Mouse (Mus musculus): Measurements from ENCODE around the gene Enoph1.

Enoph1 gene

DNA sequence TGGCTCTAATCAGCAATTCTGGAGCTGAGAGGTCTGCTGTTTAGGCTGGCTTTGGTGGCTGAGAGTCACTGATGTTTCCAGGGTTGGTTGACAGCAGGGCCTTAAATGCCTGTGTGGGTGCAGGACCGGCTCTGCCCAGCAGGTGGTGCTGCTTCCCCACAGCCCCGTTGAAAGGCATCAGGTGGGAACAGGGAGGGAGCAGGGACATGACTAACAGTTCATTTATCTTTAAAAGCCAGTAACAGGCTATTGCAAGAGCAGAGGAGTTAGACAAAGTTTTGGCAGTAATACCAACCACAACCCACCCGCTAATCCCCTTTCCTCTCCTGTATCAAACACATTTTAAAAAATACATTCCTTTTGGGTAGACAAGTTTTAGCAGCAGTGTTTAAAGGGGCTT, 30.5 kb downstream of the Enoph1 start:
- Histone ChIP-seq H3K4me3 (replicated peaks; ENCODE audit: low read length) (no peak overlapping the region), H3K36me3 (ENCODE audit: insufficient read depth, low read length) (peaks cover 93% of the 10 kb centered on the region), H3K4me1 (replicated peaks; ENCODE audit: low read depth, low read length) (peaks cover 28% of the 10 kb centered on the region), H3K27me3 (ENCODE audit: insufficient read depth, low read length) (no peaks in the 10 kb centered on the region), H3K9me3 (ENCODE audit: low read length) (no peaks in the 10 kb centered on the region)
- TF ChIP-seq NANOG (IDR thresholded peaks at IDR 0.05; ENCODE audit: borderline replicate concordance, low read length) (no peak), CTCF (conservative IDR thresholded peaks at IDR 0.05; ENCODE audit: low read length) (peak; percentile 86)

DNA sequence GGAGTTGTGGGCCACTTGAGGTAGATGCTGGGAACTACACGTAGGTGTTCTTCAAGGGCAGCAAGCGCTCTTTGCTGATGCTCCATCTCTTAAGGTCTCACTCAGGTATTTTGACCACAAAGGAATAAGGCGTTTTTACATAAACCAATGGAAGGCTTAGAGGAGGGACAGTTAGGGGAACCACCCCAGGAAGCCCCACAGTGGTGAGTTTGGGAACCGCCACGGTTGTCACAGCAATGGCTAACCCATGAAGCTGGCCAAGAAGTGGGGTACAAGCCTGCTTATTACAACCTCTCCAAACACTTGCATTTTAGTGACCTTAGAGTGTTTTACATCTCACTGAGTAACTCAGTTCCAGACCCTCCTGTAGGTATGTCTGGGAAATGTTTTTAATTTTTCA, 31.8 kb downstream of the Enoph1 start:
- H3K36me3 ChIP-seq (ENCODE audit: insufficient read depth, low read length), result peaks cover 92% of the 10 kb centered on the region
- H3K9me3 ChIP-seq (ENCODE audit: low read length), result no peaks in the 10 kb centered on the region
- peaks cover 24% of the 10 kb centered on the region for H3K4me1 ChIP-seq (replicated peaks; ENCODE audit: low read depth, low read length)
- H3K27me3 ChIP-seq (ENCODE audit: insufficient read depth, low read length), result no peaks in the 10 kb centered on the region
- TF ChIP-seq POU5F1 (IDR thresholded peaks at IDR 0.05; ENCODE audit: borderline replicate concordance, low read length) (no peak), CTCF (conservative IDR thresholded peaks at IDR 0.05; ENCODE audit: low read length) (no peak), NANOG (IDR thresholded peaks at IDR 0.05; ENCODE audit: borderline replicate concordance, low read length) (no peak)
- no peak overlapping the region for H3K4me3 ChIP-seq (replicated peaks; ENCODE audit: low read length)

DNA sequence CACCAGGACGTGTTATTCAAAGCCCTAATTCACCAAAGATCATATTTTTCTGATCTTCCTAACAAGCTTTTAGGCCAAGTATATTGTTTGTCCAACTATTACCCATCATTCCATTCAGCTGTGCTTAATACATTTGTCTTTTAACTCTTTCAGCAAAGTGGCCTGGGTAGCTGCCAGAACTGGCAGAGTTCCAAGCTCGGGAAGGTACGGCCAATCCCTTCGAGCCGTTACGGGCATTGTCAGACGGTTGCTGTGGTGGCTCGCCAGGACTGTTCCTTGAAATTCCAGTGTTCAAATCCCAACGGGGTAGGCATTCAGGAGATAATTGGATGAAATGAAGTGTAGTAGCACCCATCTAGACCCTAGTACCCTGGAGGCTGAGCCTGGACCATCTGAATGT, 32.8 kb downstream of the Enoph1 start:
- TF ChIP-seq CTCF (conservative IDR thresholded peaks at IDR 0.05; ENCODE audit: low read length) (no peak), NANOG (IDR thresholded peaks at IDR 0.05; ENCODE audit: borderline replicate concordance, low read length) (no peak)

DNA sequence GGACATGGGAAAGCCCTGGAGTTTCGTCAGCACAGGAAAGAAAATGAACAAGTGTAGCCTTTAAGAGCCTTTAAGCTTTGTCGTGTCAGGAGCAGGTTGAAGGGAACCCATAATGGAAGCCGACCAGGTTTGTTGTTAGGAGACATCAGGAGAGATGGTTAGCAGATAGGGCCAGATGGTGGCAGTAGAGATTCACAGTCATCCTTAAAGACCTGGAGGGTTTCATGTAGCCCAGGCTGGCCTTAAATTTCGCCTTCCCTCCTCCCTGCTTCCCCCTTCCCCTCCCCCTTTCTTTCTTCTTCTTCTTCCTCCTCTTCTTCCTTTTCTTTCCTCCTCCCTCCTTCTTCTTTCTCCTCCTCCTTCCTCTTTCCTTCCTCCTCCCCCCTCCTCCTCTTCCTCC, 34.8 kb downstream of the Enoph1 start:
- peaks cover 32% of the 10 kb centered on the region for H3K4me1 ChIP-seq (replicated peaks; ENCODE audit: low read depth, low read length)
- no peaks in the 10 kb centered on the region for H3K27me3 ChIP-seq (ENCODE audit: insufficient read depth, low read length)
- H3K4me3 ChIP-seq (replicated peaks; ENCODE audit: low read length), result no peak overlapping the region
- no peak for TF ChIP-seq POU5F1 (IDR thresholded peaks at IDR 0.05; ENCODE audit: borderline replicate concordance, low read length)
- TF ChIP-seq NANOG (IDR thresholded peaks at IDR 0.05; ENCODE audit: borderline replicate concordance, low read length), result no peak
- peak; percentile 18; the same call in 1 of the 2 replicates for TF ChIP-seq CTCF (conservative IDR thresholded peaks at IDR 0.05; ENCODE audit: low read length)
- peaks cover 62% of the 10 kb centered on the region for H3K36me3 ChIP-seq (ENCODE audit: insufficient read depth, low read length)
- H3K9me3 ChIP-seq (ENCODE audit: low read length), result no peaks in the 10 kb centered on the region

More for the DNA sequence above, 32.8 kb downstream of the Enoph1 start:
- H3K4me3 ChIP-seq (replicated peaks; ENCODE audit: low read length), result no peak overlapping the region
- H3K4me1 ChIP-seq (replicated peaks; ENCODE audit: low read depth, low read length), result peaks cover 17% of the 10 kb centered on the region
- H3K27me3 ChIP-seq (ENCODE audit: insufficient read depth, low read length), result no peaks in the 10 kb centered on the region
- peaks cover 82% of the 10 kb centered on the region for H3K36me3 ChIP-seq (ENCODE audit: insufficient read depth, low read length)
- no peaks in the 10 kb centered on the region for H3K9me3 ChIP-seq (ENCODE audit: low read length)

DNA sequence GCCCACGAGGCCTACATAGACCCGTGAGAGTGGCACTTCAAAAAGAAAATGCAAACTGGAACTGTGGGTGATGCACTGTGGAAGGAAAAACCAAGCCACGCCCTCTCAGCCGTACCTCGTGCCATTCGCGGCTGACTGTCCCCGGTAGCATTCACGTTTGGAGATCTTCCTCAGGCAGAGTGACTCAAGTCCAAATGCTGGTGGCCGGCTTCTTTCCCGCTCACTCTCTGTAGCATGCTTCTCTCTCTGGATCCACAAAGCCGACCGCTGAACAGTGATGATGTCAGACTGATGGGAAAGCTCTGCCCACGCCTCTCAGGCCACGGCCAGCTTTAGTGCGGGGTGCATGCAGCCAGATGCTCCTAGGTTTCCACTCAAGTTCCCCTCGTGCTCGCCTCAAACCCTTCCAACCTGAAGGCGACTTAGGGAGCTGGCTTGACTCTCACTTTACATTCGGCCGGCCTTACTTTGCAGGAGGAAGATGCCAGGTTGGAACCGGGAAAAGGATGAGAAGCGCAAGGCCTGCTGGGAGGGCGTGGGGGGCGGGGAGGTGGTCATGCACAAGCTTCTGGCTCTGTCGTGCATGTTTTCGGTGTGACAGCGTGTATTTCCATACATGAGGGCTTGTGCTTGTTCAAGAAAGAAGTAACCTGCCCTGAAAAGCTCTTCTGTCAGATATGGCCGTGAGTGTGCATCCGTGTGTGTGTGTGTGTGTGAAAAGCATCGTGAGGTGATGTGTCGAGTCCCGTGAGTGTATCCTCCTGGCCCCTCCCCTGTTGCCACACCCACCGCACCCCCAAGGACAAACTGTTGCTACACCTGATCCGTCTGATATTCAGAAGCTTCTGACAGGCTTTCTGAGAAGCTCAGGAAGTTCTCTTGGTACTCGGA, 39.5 kb downstream of the Enoph1 start:
- H3K36me3 ChIP-seq (ENCODE audit: insufficient read depth, low read length), result peaks cover 19% of the 10 kb centered on the region
- peaks cover 15% of the 10 kb centered on the region for H3K27me3 ChIP-seq (ENCODE audit: insufficient read depth, low read length)
- H3K9me3 ChIP-seq (ENCODE audit: low read length), result no peaks in the 10 kb centered on the region
- peaks cover 21% of the 10 kb centered on the region for H3K4me1 ChIP-seq (replicated peaks; ENCODE audit: low read depth, low read length)
- H3K4me3 ChIP-seq (replicated peaks; ENCODE audit: low read length), result peak overlapping the region; percentile 73
- TF ChIP-seq CTCF (conservative IDR thresholded peaks at IDR 0.05; ENCODE audit: low read length) (no peak), POU5F1 (IDR thresholded peaks at IDR 0.05; ENCODE audit: borderline replicate concordance, low read length) (no peak), NANOG (IDR thresholded peaks at IDR 0.05; ENCODE audit: borderline replicate concordance, low read length) (no peak)

DNA sequence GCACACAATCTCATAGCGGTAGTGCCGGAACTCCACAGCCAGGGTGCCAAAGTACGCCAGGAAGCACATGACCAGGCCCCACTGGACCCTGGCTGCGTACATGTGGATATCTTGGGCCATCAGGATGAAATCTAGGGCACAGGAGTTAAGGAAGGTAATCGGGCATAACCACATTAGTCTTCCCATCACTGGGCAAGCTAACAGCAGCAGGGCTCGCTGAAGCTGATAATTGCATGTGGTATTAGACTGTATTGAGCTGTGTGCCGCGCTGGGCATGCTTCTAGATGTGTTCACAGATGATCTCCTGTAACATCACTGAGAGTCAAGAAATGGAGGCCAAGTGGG, 40.1 kb downstream of the Enoph1 start:
- Histone ChIP-seq H3K36me3 (ENCODE audit: insufficient read depth, low read length) (peaks cover 16% of the 10 kb centered on the region), H3K4me1 (replicated peaks; ENCODE audit: low read depth, low read length) (peaks cover 21% of the 10 kb centered on the region), H3K27me3 (ENCODE audit: insufficient read depth, low read length) (peaks cover 15% of the 10 kb centered on the region), H3K9me3 (ENCODE audit: low read length) (no peaks in the 10 kb centered on the region), H3K4me3 (replicated peaks; ENCODE audit: low read length) (peak overlapping the region; percentile 73; the same call in 1 of the 2 replicates)
- TF ChIP-seq NANOG (IDR thresholded peaks at IDR 0.05; ENCODE audit: borderline replicate concordance, low read length) (no peak), CTCF (conservative IDR thresholded peaks at IDR 0.05; ENCODE audit: low read length) (no peak), POU5F1 (IDR thresholded peaks at IDR 0.05; ENCODE audit: borderline replicate concordance, low read length) (no peak)

DNA sequence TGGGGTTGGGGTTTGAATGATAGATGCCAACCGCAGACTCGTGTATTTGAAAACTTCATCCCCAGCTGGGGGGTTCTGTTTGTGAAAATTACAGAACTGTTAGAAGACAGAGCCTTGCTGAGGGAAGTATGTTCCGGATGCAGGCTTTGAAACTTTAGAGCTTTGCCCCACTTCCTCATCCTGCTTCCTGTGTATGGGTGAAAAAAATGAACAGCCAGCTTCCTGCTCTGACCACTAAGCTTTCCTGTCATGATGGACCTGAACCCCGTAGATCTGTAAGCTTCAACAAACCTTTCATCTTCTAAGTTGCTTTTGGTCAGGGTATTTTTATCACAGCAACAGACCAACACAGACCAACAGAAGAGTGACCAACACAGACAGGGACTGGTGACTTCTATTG, 42.2 kb downstream of the Enoph1 start:
- Histone ChIP-seq H3K4me3 (replicated peaks; ENCODE audit: low read length) (no peak overlapping the region), H3K9me3 (ENCODE audit: low read length) (no peaks in the 10 kb centered on the region), H3K36me3 (ENCODE audit: insufficient read depth, low read length) (no peaks in the 10 kb centered on the region), H3K27me3 (ENCODE audit: insufficient read depth, low read length) (peaks cover 15% of the 10 kb centered on the region), H3K4me1 (replicated peaks; ENCODE audit: low read depth, low read length) (peaks cover 21% of the 10 kb centered on the region)
- TF ChIP-seq CTCF (conservative IDR thresholded peaks at IDR 0.05; ENCODE audit: low read length), result no peak
- TF ChIP-seq POU5F1 (IDR thresholded peaks at IDR 0.05; ENCODE audit: borderline replicate concordance, low read length), result no peak
- TF ChIP-seq NANOG (IDR thresholded peaks at IDR 0.05; ENCODE audit: borderline replicate concordance, low read length), result no peak

DNA sequence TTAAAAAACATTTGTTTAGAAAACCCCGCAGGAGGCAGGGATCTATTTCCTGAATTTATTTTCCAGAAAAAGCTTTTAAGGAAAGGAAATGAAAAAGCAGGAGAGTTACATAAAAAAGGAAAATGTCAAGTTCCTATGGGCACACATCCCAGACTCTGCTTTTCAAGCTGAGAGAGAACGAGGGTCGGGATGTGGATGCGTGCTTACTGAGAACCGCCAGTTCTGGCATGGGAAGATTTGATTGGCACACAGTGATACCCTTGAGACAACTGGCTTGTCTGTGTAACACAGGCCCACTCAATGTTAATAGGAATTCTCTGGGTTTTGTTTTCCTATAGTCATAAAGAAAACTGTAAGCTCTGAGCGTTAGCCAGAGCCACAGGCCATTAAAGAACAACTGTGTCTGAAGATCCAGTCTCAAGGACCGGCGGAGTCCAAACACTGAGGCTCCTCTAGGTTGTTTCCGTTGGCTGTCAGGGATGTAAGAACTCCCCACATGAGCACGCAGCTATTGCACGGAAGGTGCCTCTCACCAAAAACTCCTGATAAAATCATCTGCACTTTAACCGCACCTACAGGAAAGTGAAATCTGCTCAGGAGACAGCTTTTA, 44.3 kb downstream of the Enoph1 start:
- H3K27me3 ChIP-seq (ENCODE audit: insufficient read depth, low read length), result peaks cover 15% of the 10 kb centered on the region
- H3K4me3 ChIP-seq (replicated peaks; ENCODE audit: low read length), result no peak overlapping the region
- no peaks in the 10 kb centered on the region for H3K9me3 ChIP-seq (ENCODE audit: low read length)
- peaks cover 10% of the 10 kb centered on the region for H3K4me1 ChIP-seq (replicated peaks; ENCODE audit: low read depth, low read length)
- no peak for TF ChIP-seq POU5F1 (IDR thresholded peaks at IDR 0.05; ENCODE audit: borderline replicate concordance, low read length)
- no peak for TF ChIP-seq NANOG (IDR thresholded peaks at IDR 0.05; ENCODE audit: borderline replicate concordance, low read length)
- TF ChIP-seq CTCF (conservative IDR thresholded peaks at IDR 0.05; ENCODE audit: low read length), result no peak
- no peaks in the 10 kb centered on the region for H3K36me3 ChIP-seq (ENCODE audit: insufficient read depth, low read length)

Data from E14TG2a.4 (cell line).